Mouse (Mus musculus): ENCODE measurements around the gene Gpc4.

Gpc4 gene
- long read RNA-seq, experiment 1, transcript Gpc4-201 (9 exons, 2,651 nt), result major isoform, 31 of 34 reads
- long read RNA-seq, experiment 1, partial matches to known transcripts, result 1 of 34 reads
- long read RNA-seq, experiment 1, other reads (novel, unspliced or antisense), result 2 of 34 reads
- long read RNA-seq, experiment 2, transcript Gpc4-201 (9 exons, 2,651 nt), result major isoform, 16 of 18 reads
- long read RNA-seq, experiment 2, partial matches to known transcripts, result 2 of 18 reads
- long read RNA-seq, experiment 2, other reads (novel, unspliced or antisense), result 0 of 18 reads

DNA sequence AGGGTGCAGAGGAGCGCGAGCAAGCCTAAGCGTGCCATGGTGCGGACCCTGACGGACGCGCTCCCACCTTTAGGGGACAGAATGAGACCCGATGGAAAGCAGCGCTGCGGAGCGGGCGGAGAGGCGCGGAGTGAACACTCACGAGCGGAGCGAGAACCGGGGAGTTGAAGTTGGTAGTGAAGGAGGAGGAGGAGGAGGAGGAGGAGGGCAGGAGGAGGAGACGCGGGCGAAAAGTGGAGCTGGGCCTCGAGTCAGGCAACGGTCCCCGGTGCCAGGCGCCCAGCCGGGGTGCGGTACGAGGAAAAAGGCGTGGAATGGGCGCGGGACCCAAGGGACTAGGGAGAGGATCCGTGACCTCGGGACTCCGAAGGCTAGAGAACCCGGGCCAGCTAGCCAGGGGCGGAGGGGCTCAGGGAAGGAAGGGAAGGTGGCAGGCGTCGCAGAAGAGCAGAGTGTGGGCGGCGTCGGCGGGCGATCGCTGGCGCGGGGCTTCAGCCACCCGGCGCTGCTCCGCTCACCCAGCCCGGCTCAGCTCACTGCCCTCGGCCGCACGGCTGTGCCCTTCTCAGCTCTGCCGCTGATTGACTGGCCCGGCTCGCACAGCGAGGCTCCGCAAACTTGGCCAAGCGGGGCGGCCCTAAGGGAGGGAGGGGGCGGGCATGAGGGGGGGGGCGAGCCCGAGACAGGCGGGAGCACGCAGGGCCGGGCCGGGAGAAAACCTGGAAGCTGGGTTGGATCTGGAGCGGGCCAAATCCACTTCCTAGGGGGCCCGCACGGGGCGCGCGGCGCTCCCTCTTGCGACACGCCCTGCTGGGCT, at the start of gene Gpc4:
Gene Gpc4, minus strand, starts transcription at position 515 of the 817 bp plus-strand sequence.
- intact Hi-C loops (cut with DNase I), result no loop called here

GRCm38 (mm10) chrX:52212846-52213245, 47.8 kb upstream of the Gpc4 start:
- intact Hi-C loops (cut with DNase I), result no loop called here

DNA sequence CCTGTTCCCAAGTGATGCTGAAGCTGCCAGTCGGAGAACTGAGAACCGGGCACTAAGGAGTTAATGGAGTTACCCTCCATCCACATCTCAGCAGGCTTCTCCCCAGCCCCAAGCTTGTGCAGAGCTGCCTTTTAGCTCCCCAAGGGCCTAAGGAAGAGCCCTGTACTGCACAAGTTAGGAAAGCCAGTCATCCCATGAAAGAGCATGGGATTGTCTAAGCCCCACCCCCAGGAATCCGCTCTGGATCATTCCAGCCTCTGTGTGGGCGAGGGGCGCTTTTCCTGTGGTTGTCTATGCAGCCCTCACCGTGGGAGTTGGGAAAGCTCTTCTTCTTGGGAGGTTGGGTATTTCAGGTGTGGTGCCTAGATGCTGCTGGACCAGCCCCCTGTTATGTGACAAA, 34.8 kb upstream of the Gpc4 start:
- intact Hi-C loops (cut with DNase I), result no loop called here

DNA sequence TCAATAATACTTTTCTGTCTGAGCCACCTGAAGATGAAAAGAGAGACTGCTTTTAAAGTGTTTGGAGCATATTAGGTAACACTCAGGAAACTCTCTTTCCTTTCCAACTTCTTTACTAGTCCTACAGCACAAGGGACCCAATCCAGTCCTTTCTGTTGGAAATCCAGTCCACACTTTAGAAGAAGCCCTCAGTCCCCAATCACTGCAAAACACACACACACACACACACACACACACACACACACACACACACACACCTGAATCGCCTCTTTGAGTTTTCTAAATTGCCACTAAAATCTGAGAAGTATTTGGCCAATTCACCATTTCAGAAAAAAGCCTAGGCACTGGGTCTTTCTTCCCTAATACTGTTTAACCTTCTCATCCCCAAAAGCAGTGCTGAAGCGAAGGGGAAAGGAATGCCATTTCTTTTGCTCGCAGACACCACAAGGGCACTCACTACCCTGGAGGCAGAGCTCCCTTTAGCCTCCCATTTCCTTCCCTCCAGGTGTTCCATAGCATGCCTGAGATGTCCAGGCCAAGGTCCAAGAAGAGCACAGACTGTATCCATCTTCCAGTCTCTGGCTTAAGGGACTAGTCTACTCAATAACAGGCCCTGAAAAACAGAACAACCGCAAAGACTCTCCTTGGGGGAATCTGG, 28.4 kb upstream of the Gpc4 start:
- intact Hi-C loops (cut with DNase I), result no loop called here

DNA sequence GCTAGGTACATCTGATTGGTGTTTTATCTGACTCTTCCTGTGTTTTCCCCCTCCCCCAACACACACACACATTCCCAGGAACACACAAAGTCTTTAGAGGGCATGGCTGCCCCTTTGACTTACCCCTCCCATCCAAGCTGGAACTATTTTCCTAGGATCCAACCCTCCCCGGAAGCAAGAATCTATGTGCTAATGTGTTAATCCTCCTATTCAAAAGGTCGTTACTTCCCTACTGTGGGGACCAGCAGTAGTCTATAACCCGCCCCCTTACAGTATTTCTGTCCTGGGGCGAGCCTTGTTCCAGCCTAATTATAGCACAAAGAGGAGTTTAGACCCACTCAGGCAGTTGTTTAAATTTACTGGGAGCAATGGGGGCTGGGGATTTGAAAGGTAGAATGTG, 24.0 kb upstream of the Gpc4 start:
- intact Hi-C loops (cut with DNase I), result no loop called here

DNA sequence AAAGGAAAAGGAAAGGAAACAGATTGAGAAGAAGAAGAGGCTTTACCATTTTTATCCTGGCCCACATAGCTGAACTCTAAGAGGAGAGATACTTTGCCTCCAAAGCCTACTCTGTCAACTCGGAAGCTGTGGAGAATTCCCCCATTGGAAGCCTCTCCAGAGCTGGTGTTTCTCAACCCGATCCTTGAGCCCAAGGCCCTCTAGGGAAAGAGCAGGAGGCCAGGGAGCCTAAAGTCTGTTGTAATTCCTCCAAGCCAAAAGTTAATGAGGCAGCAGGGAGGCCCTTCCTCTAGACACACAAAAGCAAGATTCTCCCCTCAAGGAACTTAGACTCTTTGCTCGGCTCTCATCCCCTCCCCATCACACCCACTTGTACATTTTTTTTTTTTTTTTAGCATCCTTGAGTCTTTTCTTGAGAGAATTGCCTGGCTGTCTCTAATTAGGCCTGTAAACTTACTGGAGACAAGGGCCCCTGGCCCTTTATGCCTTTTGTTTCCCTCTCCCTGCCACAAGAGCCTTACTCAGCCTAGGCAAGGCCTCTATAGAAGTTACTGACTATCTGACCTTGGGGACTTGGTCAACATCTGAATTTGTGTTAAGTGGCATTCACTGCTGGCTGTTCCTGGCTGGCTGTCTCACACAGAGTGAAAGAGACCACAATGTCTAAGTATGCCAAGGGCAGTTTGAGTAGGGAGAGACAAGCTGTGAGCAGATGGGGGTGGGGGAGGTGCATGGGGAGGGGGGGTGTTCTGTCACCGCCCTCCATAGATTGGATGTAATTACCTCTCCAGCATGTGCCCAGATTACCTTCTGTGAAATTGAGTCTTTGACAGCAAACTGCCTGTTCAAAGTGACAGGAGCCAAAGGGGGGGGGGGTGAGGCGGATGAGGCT, 18.7 kb upstream of the Gpc4 start:
- intact Hi-C loops (cut with DNase I), result no loop called here

DNA sequence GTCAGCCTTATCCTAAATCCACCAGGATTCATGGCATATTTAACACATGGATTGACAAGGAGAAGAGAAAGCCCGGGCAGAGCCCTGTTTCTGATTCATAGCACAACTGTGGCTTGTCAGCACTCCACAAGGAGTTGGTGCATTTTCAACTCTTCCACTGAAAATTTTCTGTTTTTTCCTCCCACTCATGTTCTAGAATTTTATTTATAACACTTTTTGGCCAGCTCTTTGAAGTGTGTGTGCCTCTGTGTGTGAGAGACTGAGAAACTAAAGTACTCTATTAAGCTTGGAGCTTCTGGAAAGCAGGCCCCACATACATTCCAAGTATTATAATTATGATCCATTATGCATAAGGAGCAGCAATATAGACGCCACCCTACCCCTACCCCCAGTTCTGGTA, 16.3 kb upstream of the Gpc4 start:
- intact Hi-C loops (cut with DNase I), result no loop called here

DNA sequence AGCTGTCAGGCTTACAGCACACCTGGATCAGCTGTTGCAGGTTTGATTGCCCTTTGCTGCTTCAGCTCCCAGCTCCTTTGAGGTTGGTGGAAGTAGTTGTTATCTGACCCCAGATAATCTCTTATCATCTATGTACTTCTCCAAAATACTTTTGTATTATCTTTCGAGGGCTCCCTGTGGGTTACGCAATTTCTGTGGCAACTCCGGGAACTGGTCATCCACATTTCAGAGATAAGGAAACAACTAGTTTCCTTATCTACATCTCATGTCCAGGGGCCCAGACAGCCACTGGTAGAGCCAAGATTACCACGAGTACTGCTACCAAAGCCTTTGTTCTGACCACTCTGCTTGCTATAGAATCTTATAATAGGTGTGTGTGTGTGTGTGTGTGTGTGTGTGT, 12.0 kb upstream of the Gpc4 start:
- intact Hi-C loops (cut with DNase I), result no loop called here

DNA sequence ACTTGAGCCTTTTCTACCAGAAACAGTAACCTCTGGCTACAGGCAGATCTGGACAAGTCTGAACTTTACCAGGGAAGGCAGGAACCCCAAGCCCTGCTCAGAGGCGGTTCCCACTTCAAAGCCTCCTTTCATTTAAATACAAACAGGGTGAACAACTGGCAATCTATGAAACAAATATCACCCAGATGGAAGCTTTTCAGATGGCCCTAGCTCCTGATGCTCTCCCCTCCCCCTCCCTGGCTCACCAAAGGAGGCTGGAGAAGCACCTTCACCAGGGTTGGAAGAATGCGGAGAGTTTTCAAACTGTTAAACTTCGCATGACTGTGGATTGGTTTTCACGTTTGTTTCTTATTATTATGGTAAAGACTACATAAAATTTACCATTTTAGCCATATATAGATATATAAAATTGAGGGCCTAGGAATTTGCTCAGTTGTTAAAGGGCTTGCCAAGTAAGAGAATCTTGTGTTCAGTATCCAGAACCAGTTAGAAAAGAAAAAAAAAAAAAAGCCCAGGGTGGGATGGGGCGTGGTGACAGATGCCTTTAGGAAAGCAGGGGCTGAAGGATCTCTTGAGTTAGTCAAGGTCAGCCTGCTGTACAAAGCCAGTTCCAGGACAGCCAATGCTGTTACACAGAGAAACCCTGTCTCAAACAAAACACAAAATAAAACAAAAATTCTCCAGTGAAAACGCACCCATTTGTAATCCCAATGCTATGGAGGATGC, 2.6 kb upstream of the Gpc4 start:
- intact Hi-C loops (cut with DNase I), result no loop called here

DNA sequence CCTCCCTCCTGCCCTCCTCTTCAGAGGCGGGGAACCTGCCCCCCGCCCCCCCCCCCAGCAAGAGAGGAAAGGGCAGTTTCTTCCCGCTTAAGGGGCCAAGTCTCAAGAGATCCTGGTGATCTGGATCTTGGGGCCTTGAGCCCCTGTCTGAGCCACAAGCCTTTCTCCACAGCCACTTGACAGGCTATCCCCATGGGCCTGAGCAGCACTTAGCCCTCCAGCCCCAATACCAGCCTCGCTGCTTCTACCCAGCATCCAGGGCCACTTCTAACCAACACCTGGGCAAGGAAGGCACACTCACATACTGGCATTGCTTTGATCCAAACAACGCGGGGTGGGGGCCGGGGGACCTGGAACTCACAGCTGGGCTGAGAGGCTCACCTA, 495 bp upstream of the Gpc4 start:
- intact Hi-C loops (cut with DNase I), result no loop called here

- intact Hi-C loops (cut with DNase I), result no loop called here
These were observed 816 bp downstream of the Gpc4 start for GRCm38 (mm10) chrX:52164134-52164737.

DNA sequence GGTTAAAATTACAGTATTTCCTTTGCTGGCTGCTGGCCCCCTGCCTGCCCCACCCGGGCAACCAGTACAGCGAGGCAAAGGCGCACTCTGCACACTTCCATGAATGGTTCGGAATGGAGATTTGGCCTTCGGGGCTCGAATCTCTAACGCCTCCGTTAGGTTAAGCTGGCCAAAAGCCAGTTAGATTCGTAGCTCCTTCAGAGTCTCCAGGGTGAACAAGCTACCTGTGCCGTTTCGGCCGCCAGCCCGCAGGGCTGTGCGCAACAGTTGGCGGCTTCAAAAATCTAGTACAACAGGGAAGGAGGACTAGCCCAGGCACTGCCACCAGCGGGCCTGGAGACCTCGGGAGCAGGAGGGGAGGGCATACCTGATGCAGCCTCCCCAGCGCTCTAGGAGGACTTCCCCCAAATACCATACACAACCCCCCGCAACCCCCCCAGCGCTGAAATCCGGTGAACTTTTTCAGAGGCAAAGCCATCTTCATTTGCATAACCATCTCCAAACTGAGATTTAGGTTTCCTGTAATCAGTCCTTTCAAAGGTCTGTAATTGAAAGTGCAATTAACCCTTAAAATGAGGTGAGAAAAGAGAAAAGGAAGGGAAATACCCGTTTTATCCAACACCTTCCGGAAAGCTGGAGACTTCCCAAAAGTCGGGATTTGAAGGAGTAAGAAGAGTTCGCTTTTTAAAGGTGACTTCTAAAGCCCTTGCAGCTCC, 1.5 kb downstream of the Gpc4 start:
- intact Hi-C loops (cut with DNase I), result no loop called here

DNA sequence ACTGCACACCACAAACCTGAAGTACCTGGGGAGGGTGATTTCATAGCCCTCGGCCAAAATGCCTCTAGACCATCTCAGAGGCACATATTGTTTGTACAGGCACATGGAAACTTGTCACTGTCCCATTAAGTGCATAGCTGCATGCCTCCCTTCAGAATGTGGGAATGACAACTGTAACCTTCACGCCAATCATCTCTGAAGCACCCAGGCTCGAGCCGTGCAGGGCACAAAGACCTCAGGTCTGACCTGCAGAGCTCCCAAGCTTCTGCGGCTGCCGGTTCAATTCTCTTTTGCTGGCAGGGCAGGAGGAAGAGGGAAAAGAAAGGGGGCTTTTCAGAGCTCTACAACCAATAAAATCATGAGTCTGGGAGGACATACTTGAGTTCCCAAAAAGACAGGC, 2.3 kb downstream of the Gpc4 start:
- intact Hi-C loops (cut with DNase I), result no loop called here

DNA sequence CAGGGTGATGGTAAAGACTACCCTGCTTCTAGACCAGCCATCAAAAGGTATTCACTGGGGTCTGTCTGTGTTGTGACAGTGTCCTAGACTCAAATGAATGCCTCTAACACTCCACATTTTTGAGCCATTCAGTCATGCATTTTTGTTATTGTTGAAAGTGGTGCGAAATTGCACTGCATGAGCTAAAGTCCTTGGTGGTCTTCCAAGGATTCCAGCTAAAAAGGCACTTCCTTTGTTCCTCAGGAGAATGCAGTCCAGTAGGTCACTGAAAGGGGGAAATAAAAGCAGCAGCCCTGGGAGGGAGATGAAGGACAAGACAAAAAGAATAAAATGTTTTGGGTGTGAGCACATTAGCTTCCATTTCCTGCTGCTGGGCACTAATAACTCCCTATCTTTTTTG, 2.8 kb downstream of the Gpc4 start:
- intact Hi-C loops (cut with DNase I), result no loop called here

DNA sequence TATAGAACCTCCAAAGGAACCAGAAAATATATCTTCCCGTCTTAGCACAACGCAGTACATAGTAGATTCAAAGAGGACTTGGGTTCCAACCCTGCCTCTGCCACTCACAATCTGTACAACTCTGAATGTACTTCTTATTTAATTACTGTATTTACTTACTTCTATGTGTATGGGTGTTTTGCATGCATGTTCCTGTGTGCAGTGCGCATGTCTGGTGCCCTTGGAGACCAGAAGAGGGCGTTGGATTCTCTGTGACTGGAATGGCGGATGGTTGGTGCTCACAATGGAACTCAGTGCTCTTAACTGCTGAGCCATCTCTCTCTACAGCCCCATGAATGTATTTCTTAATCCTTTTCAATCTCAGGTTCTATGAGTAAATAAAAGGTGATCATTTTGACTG, 5.4 kb downstream of the Gpc4 start:
- intact Hi-C loops (cut with DNase I), result no loop called here

GRCm38 (mm10) chrX:52155408-52155953, 9.6 kb downstream of the Gpc4 start:
- intact Hi-C loops (cut with DNase I), result no loop called here

- intact Hi-C loops (cut with DNase I), result no loop called here
These were observed 10.2 kb downstream of the Gpc4 start for GRCm38 (mm10) chrX:52154821-52155220.

DNA sequence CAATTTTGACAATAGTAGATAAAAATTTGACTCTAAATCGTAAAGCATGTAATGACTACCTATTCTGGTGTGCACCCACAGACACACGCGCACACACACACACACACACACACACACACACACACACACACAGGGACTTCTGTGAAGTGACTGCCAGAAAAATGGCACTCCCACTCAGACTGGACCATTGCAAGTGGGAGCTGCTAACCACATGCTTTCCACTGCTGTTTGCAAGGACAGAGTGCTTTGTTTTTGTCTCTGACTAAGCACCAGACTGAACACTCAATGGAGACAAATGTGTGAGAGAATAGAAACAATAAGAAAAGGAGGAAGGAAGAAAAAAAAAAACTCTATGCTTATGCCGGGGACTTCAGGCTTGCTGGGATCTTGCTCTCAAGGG, 11.6 kb downstream of the Gpc4 start:
- intact Hi-C loops (cut with DNase I), result no loop called here

DNA sequence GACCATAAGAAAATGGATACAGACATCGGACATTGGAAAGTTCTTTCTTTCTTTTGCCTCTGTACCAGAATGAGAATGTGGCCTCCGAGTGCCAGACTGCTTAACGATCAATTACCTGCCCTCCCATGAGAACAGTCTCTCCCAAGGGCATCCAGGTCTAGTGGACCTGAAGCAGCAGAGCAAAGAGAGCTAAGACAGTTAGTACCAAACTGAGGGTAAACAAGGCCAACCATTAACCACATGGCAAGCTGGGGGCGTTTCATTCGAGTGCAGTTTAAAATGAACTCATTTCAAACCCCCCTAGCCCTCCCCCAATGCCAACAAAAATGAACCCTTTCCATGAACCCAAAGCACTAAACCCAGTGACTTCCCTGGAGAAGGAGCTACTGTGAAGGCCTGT, 12.1 kb downstream of the Gpc4 start:
- intact Hi-C loops (cut with DNase I), result no loop called here
